Mouse (Mus musculus) lung, embryonic 14.5 days (tissue): ENCODE data around the gene Tnfaip8l1. TPM values are rescaled to one million over a fixed set of nuclear protein-coding genes. Genes with fewer than 3 reads are reported as not detected.

Experiments
- ATAC-seq: fragments of 200-750 bp; cut with Nextera tagmentation; 2 replicates; pipeline ENCODE4 v1.8.0; 2017; ENCODE audit warnings: mild to moderate bottlenecking, moderate TSS enrichment, moderate library complexity; ENCODE audit not compliant: insufficient read depth
- DNase-seq: peaks from one replicate; pipeline ENCODE4 v3.0.0-alpha.2; 2015
- H3K27ac ChIP-seq: fragments of 300-500 bp; sonication (generic); 2 replicates; pipeline ENCODE4 v1.5.1; 2014; ENCODE audit warnings: low read depth, mild to moderate bottlenecking, moderate library complexity
- H3K27me3 ChIP-seq: fragments of 300-500 bp; sonication (generic); 2 replicates; pipeline ENCODE4 v1.6.1; 2014; ENCODE audit warnings: low read length, control low read depth; ENCODE audit not compliant: insufficient read depth
- H3K36me3 ChIP-seq: fragments of 300-500 bp; sonication (generic); 2 replicates; pipeline ENCODE4 v1.6.1; 2014; ENCODE audit warnings: control low read depth; ENCODE audit not compliant: insufficient read depth
- H3K4me1 ChIP-seq: fragments of 300-500 bp; sonication (generic); 2 replicates; pipeline ENCODE4 v1.6.1; 2014; ENCODE audit warnings: antibody characterized with exemption, control low read depth; ENCODE audit not compliant: insufficient read depth
- H3K4me2 ChIP-seq: fragments of 300-500 bp; sonication (generic); 2 replicates; pipeline ENCODE4 v1.6.1; 2014; ENCODE audit warnings: mild to moderate bottlenecking
- H3K4me3 ChIP-seq: fragments of 300-500 bp; sonication (generic); 2 replicates; pipeline ENCODE4 v1.5.1; 2014; ENCODE audit warnings: low read depth, low read length
- H3K9ac ChIP-seq: fragments of 300-500 bp; sonication (generic); 2 replicates; pipeline ENCODE4 v1.6.1; 2014
- H3K9me3 ChIP-seq: fragments of 300-500 bp; sonication (generic); 2 replicates; pipeline ENCODE4 v1.6.1; 2016; ENCODE audit warnings: low read depth, low read length, control low read depth
- CTCF ChIP-seq: IDR thresholded peaks from 2 replicates; pipeline ENCODE4 v1.5.1; 2016; ENCODE audit warnings: antibody characterized with exemption, low read depth
- WGBS: fragments of 180-500 bp; shearing (Covaris S2); extraction: QIAGEN DNeasy Blood & Tissue Kit; methylation state at CpG from one replicate; pipeline ENCODE4 v1.1.7; 2014; 5-methylcytosine and 5-hydroxymethylcytosine counted together
- polyA plus RNA-seq: library from polyadenylated mRNA; unstranded; fragments of >200 nt; fragmentation: Nextera tagmentation; extraction: Ambion mirVana; gene quantifications from 2 replicates; pipeline ENCODE4 v1.2.1, GENCODE M21; 2014

The Tnfaip8l1 gene
- polyA plus RNA-seq, 1 experiment from 2014 or later = 14.5 TPM

GRCm38 (mm10) chr17:56200586-56200985, 38.3 kb downstream of the Tnfaip8l1 start:
- WGBS = 83% methylated on average over 9 of the region's 9 CpGs
- no peak overlapping the region for H3K27ac ChIP-seq
- no peaks in the 10 kb centered on the region for H3K9me3 ChIP-seq
- peak; percentile 48 for TF ChIP-seq CTCF
- no peak overlapping the region for H3K4me3 ChIP-seq
- H3K9ac ChIP-seq = no peak overlapping the region
- H3K36me3 ChIP-seq = peaks cover 90% of the 10 kb centered on the region
- no peaks in the 10 kb centered on the region for H3K27me3 ChIP-seq
- ATAC-seq (no peak), DNase-seq (no peak)
- H3K4me1 ChIP-seq = no peaks in the 10 kb centered on the region
- H3K4me2 ChIP-seq = no peak overlapping the region

- Histone ChIP-seq H3K4me2 (no peak overlapping the region), H3K36me3 (peaks cover 86% of the 10 kb centered on the region)
Observed at GRCm38 (mm10) chr17:56201642-56202041, 39.4 kb downstream of the Tnfaip8l1 start.

DNA sequence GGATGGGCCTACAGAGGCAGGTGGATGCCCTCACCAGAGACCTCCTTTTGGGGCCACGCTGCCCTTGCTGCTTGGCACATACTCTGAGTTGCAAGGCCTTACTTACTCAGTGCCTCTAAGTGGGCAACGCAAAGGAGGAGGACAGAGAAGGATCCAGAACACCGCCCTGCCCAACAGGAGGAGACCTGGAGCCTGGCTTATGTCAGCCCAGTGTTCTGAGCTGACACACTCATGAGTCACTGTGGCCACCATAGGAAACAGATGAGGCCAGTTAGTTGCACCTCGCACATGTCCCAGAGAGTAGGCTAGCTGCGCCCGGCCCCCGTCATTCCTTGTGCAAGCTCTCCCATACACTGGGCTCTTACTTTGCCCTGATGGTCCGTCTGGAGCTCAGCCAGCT, 40.2 kb downstream of the Tnfaip8l1 start:
- Histone ChIP-seq H3K27ac (no peak overlapping the region), H3K9ac (no peak overlapping the region), H3K4me3 (no peak overlapping the region), H3K4me1 (no peaks in the 10 kb centered on the region), H3K9me3 (no peaks in the 10 kb centered on the region), H3K27me3 (no peaks in the 10 kb centered on the region), H3K4me2 (no peak overlapping the region), H3K36me3 (peaks cover 86% of the 10 kb centered on the region)
- WGBS = 88% methylated on average over 8 of the region's 8 CpGs
- ATAC-seq = no peak
- DNase-seq = no peak
- TF ChIP-seq CTCF = no peak

More at GRCm38 (mm10) chr17:56201642-56202041, 39.4 kb downstream of the Tnfaip8l1 start:
- DNase-seq (no peak), ATAC-seq (no peak)
- TF ChIP-seq CTCF = no peak
- 71% methylated on average over 3 of the region's 3 CpGs for WGBS
- Histone ChIP-seq H3K27me3 (no peaks in the 10 kb centered on the region), H3K9me3 (no peaks in the 10 kb centered on the region), H3K27ac (no peak overlapping the region), H3K9ac (no peak overlapping the region), H3K4me1 (no peaks in the 10 kb centered on the region), H3K4me3 (no peak overlapping the region)

- Histone ChIP-seq H3K27me3 (no peaks in the 10 kb centered on the region), H3K27ac (no peak overlapping the region), H3K4me2 (no peak overlapping the region), H3K4me1 (no peaks in the 10 kb centered on the region), H3K4me3 (no peak overlapping the region), H3K9me3 (no peaks in the 10 kb centered on the region), H3K36me3 (peaks cover 86% of the 10 kb centered on the region), H3K9ac (no peak overlapping the region)
- 60% methylated on average over 3 of the region's 3 CpGs for WGBS
- ATAC-seq (no peak), DNase-seq (no peak)
- TF ChIP-seq CTCF = peak; percentile 27; the same call in 1 of the 2 replicates
Observed at GRCm38 (mm10) chr17:56203729-56204128, 41.5 kb downstream of the Tnfaip8l1 start.

DNA sequence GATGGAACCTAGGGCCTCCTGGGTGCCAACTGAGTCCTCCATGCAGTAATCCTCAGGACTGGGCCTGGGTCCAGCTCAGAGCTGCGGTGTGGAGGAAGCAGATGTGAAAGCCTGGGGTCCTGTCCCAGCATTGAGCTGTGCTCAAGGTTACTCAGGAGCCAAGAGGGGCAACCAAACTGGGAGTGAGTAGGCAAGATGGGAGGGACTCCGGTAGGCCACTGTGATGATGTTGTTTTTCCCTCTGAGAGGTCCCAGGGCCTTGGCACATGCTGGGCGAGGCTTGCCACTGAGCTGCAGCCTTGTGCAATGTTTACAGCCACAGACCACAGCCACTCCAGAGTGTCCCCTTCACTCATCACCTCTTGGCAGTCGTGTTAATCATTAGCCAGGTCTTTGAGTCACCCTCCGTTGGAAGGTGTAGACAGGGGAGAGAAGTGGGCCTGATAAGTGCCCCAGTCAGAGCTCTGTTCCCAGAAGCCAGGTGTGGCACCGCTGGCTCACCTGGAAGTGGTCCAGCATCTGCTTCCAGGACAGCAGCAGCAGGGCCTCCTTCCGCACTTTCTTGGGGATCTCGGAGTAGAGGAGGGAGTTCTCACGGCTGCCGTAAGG, 44.1 kb downstream of the Tnfaip8l1 start:
- Histone ChIP-seq H3K27ac (no peak overlapping the region), H3K9me3 (no peaks in the 10 kb centered on the region), H3K27me3 (no peaks in the 10 kb centered on the region), H3K4me3 (no peak overlapping the region), H3K4me2 (no peak overlapping the region), H3K36me3 (peaks cover 95% of the 10 kb centered on the region), H3K9ac (no peak overlapping the region), H3K4me1 (no peaks in the 10 kb centered on the region)
- DNase-seq = peak; percentile 61
- ATAC-seq = peak; percentile 66; the same call in 1 of the 2 replicates
- 68% methylated on average over 10 of the region's 10 CpGs for WGBS
- no peak for TF ChIP-seq CTCF

GRCm38 (mm10) chr17:56206986-56207674, 44.9 kb downstream of the Tnfaip8l1 start:
- Histone ChIP-seq H3K4me2 (no peak overlapping the region), H3K27ac (no peak overlapping the region), H3K9me3 (no peaks in the 10 kb centered on the region), H3K27me3 (no peaks in the 10 kb centered on the region), H3K9ac (no peak overlapping the region), H3K4me1 (no peaks in the 10 kb centered on the region), H3K36me3 (peaks cover 94% of the 10 kb centered on the region), H3K4me3 (no peak overlapping the region)
- no peak for DNase-seq
- no peak for TF ChIP-seq CTCF
- no peak for ATAC-seq
- 75% methylated on average over 6 of the region's 6 CpGs for WGBS

- Histone ChIP-seq H3K27me3 (no peaks in the 10 kb centered on the region), H3K4me2 (no peak overlapping the region), H3K4me1 (no peaks in the 10 kb centered on the region), H3K36me3 (peaks cover 90% of the 10 kb centered on the region), H3K9ac (no peak overlapping the region), H3K27ac (no peak overlapping the region), H3K4me3 (no peak overlapping the region), H3K9me3 (no peaks in the 10 kb centered on the region)
- DNase-seq (no peak), ATAC-seq (no peak)
- TF ChIP-seq CTCF = no peak
- WGBS = 90% methylated on average over 9 of the region's 9 CpGs
Observed at GRCm38 (mm10) chr17:56207963-56208530, 45.8 kb downstream of the Tnfaip8l1 start.
